Mouse (Mus musculus) heart, embryonic 12.5 days (tissue): ENCODE data around the gene Zfp382. TPM values are rescaled to one million over a fixed set of nuclear protein-coding genes. Genes with fewer than 3 reads are reported as not detected.

Experiments
- ATAC-seq: fragments of 200-750 bp; cut with Nextera tagmentation; 2 replicates; pipeline ENCODE4 v1.8.0; 2017; ENCODE audit warnings: moderate TSS enrichment, moderate library complexity; ENCODE audit not compliant: insufficient number of reproducible peaks, low FRiP score
- H3K27ac ChIP-seq: fragments of 300-500 bp; sonication (generic); 2 replicates; pipeline ENCODE4 v1.5.1; 2016; ENCODE audit warnings: mild to moderate bottlenecking, moderate library complexity; ENCODE audit not compliant: poor library complexity, severe bottlenecking
- H3K27me3 ChIP-seq: fragments of 300-500 bp; sonication (generic); replicated peaks from 2 replicates; pipeline ENCODE4 v1.6.1; 2016; ENCODE audit warnings: mild to moderate bottlenecking, moderate library complexity
- H3K36me3 ChIP-seq: fragments of 300-500 bp; sonication (generic); 2 replicates; pipeline ENCODE4 v1.6.1; 2016; ENCODE audit warnings: mild to moderate bottlenecking, moderate library complexity
- H3K4me1 ChIP-seq: fragments of 300-500 bp; sonication (generic); replicated peaks from 2 replicates; pipeline ENCODE4 v1.6.1; 2016; ENCODE audit warnings: mild to moderate bottlenecking
- H3K4me2 ChIP-seq: fragments of 300-500 bp; sonication (generic); 2 replicates; pipeline ENCODE4 v1.6.1; 2016; ENCODE audit warnings: mild to moderate bottlenecking, moderate library complexity
- H3K4me3 ChIP-seq: fragments of 300-500 bp; sonication (generic); 2 replicates; pipeline ENCODE4 v1.5.1; 2016; ENCODE audit warnings: mild to moderate bottlenecking
- H3K9ac ChIP-seq: fragments of 300-500 bp; sonication (generic); 2 replicates; pipeline ENCODE4 v1.6.1; 2016; ENCODE audit warnings: mild to moderate bottlenecking, moderate library complexity
- H3K9me3 ChIP-seq: fragments of 300-500 bp; sonication (generic); replicated peaks from 2 replicates; pipeline ENCODE4 v1.6.1; 2016; ENCODE audit warnings: mild to moderate bottlenecking, moderate library complexity
- WGBS: fragments of 180-500 bp; shearing (Covaris S2); methylation state at CpG from one replicate; pipeline ENCODE4 v1.1.7; 2016; 5-methylcytosine and 5-hydroxymethylcytosine counted together
- polyA plus RNA-seq: library from polyadenylated mRNA; unstranded; fragments of >200 nt; fragmentation: Nextera tagmentation; extraction: Ambion mirVana; gene quantifications from 2 replicates; pipeline ENCODE4 v1.2.1, GENCODE M21; 2016

The Zfp382 gene
- 11.6 TPM in 2 replicates for polyA plus RNA-seq

DNA sequence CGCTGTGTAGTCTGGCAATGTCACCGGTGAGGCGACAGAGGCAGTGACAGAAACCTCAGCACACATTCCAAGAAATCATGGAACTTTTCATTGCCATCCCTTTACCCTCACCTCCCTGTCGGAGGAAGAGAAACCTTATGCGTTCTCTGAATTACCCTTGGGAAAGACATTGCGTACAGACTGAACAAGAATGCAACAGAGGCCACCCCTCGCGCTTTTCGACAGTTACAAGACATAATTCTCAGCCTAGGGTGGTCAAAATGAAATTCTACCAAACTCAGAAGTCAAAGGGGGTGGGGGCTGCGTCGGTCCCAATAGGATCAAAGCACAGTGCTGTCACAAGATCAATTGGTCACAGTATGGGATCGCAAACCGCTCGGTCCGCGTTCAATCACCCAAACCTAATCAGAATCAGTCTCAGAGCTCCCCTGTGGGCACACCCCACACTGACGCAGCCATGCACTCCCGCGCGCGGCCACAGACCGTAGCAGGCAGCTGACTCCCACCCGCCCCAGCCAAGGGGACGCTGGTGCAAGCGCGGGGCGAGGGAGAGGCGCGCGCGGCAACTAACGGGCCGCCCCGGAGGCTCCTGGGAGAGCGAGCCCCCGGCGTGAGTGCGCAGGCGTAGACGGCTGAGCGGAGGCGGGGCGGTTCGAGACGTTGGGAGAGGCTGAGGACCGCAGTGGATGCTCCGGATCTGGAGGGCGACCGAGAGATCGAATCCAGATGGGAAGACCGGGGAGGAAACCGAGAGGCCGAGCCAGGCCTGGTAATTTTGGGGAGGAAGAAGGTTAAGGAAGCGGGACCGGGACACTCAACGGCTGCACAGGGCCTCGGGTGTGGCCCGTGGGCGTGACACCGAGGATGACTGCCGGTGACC lies at the start of gene Zfp382:
Gene Zfp382, plus strand, starts transcription at position 635 of the 880 bp plus-strand sequence.
- H3K9ac ChIP-seq, result peak within 1 kb of the TSS; percentile 73
- peaks cover 11% of the 10 kb centered on the region for H3K4me1 ChIP-seq
- H3K36me3 ChIP-seq, result peaks cover 12% of the 10 kb centered on the region
- no peaks in the 10 kb centered on the region for H3K27me3 ChIP-seq
- WGBS, result under 1% methylated on average over 61 of the region's 61 CpGs
- H3K4me2 ChIP-seq, result peak within 1 kb of the TSS; percentile 83
- H3K27ac ChIP-seq, result peak within 1 kb of the TSS; percentile 63
- peak; percentile 96 for ATAC-seq
- H3K4me3 ChIP-seq, result peak within 1 kb of the TSS; percentile 79
- peaks cover 4% of the 10 kb centered on the region; the same call in 1 of the 2 replicates for H3K9me3 ChIP-seq

DNA sequence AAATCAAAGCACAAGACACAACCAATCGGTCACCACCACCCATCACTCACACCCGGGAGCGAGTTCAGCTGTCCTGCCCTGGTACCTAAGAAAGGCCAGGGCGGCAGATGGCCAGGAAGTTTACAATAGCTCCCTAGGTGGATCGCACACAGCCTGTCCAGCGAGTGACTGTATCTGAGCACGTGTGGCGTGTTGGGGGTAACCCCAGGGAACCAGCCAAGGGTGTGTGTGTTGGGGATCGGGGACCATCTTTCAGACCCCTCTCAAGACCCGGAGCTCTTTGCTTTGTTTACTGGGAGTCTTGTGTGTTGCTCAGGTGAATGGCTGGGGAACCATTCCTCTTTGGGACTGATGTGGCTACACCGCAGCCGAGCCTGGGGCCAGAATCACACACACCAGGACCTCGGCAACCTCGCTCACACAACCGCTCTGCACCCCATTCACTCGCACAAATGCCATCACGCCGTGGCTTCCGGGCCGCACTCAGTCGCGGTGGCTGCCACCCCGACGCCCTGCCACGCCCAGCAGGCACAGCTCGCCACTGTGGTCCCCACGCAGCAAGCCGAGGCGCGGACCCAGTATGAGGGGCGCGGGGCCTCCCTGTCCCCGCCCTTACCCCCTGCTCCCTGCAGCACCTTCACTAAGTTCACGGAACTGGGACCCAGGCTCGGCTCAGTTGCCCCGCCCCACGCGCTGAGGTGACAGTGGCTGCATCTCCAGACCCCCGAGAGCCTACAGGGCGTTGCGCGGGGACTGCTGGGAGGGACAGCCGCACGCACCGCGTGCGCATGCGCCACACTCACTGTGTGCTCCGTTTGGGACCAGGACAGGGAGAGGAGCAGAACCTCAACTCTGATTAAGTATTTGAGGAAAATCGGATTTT lies 49.4 kb upstream of the Zfp382 start, which contains the start of gene Zfp82:
Gene Zfp82, minus strand, starts transcription at position 755 of the 883 bp plus-strand sequence.
- H3K27me3 ChIP-seq, result no peaks in the 10 kb centered on the region
- H3K4me2 ChIP-seq, result peak within 1 kb of the TSS; percentile 87
- H3K4me1 ChIP-seq, result no peaks in the 10 kb centered on the region
- peak within 1 kb of the TSS; percentile 67 for H3K4me3 ChIP-seq
- peaks cover 25% of the 10 kb centered on the region for H3K36me3 ChIP-seq
- no peaks in the 10 kb centered on the region for H3K9me3 ChIP-seq
- WGBS, result under 1% methylated on average over 50 of the region's 50 CpGs
- ATAC-seq, result peak; percentile 94
- H3K27ac ChIP-seq, result peak within 1 kb of the TSS; percentile 15; the same call in 1 of the 2 replicates
- H3K9ac ChIP-seq, result peak within 1 kb of the TSS; percentile 79

DNA sequence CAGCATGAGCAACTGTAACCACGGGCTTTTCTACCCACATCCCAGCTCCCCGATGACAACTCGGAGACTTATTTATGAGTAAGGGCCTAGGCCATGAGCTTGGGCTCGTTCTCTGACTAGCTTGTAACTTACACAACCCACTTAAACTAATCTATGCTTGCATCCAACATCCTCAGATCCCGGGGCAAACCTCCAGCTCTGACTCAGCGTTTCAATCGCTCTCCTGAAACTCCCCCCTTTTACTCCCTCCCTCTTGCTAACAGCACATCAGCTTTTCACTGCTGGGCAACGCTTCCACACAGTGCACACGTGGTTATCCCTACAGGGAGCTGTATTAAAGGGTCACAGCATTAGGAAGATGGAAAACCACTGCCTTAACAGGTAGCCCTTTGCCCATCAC lies 35.2 kb upstream of the Zfp382 start:
- no peak overlapping the region for H3K9ac ChIP-seq
- no peak overlapping the region for H3K27ac ChIP-seq
- H3K4me3 ChIP-seq, result no peak overlapping the region
- peaks cover 11% of the 10 kb centered on the region for H3K4me1 ChIP-seq
- WGBS, result 86% methylated on average over 9 of the region's 9 CpGs
- peaks cover 31% of the 10 kb centered on the region for H3K36me3 ChIP-seq
- H3K27me3 ChIP-seq, result no peaks in the 10 kb centered on the region
- H3K9me3 ChIP-seq, result peaks cover 3% of the 10 kb centered on the region
- H3K4me2 ChIP-seq, result no peak overlapping the region
- ATAC-seq, result no peak

DNA sequence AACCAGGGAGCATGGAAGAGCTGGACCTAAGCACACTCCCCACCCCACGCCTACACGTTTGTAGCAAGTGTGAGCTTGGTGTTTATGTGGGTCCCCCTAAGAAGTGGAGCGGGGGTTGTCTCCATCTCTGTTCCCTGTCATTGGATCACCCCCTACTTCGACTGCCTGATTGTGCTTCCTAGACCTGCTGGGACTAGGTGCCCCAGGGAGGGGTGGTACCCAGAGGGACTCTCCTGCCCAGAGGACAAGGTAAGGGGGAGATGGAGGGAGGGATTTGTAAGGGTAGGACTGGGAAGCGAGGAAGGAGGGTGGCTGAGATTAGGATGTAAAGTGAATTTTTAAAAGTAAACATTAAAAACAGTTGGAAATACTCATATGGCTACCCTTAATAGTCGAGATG lies 32.3 kb upstream of the Zfp382 start:
- peaks cover 26% of the 10 kb centered on the region for H3K36me3 ChIP-seq
- no peak overlapping the region for H3K27ac ChIP-seq
- peak overlapping the region; percentile 67 for H3K9ac ChIP-seq
- ATAC-seq, result no peak
- peak overlapping the region; percentile 71 for H3K4me3 ChIP-seq
- H3K4me1 ChIP-seq, result peaks cover 15% of the 10 kb centered on the region
- H3K9me3 ChIP-seq, result peaks cover 3% of the 10 kb centered on the region
- 26% methylated on average over 6 of the region's 6 CpGs for WGBS
- no peaks in the 10 kb centered on the region for H3K27me3 ChIP-seq
- H3K4me2 ChIP-seq, result peak overlapping the region; percentile 75

DNA sequence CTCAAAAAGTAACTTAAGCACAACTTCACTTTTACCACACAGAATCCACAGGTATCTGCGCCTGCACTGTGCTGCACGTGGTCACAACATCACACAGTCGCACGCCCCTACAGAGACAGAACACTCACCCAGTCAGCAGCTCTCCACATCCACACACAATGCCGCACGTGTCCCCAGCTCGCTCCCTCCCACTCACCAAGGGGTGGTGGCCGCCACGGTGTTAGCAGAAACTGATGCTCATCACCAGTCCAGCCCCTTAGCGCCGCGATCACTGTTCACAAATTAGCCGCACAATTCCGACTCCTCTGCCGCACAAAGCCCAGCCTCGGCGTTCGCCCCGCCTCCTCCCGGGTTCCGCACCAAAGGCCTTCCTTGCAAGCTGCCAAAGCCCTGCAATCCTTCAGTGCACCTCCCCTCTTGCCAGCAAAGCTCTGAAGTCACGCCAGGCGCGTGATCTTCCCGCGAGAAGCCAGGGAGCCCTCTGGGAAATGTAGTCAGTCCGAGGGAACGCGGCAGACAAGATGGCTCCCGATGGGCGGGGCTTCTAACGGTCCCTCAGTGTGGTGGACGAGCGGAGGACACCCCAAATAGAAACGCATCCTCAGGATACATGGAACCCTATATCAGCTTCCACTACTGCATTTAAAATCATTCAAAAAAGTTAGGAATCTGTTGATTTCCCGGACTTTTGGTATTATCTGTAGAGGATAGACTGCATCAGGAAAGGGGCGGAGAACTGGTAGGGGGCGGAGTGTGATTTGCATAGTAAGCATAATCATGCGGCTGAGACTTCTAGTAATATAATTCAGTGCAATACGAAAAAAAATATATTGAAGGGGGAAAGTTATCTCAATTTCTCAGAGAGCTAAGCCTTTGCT lies 31.4 kb upstream of the Zfp382 start, which contains the start of the genes Gm26920 and Zfp566:
Gene Gm26920, minus strand, starts transcription at position 319 of the 878 bp plus-strand sequence.
Gene Zfp566, minus strand, starts transcription at position 436 of the 878 bp plus-strand sequence.
- Histone ChIP-seq H3K9me3 (peaks cover under 1% of the 10 kb centered on the region), H3K4me3 (peak within 1 kb of the TSS; percentile 71), H3K4me1 (peaks cover 15% of the 10 kb centered on the region), H3K9ac (peak within 1 kb of the TSS; percentile 67), H3K27ac (peak within 1 kb of the TSS; percentile 73), H3K27me3 (no peaks in the 10 kb centered on the region), H3K36me3 (peaks cover 17% of the 10 kb centered on the region), H3K4me2 (peak within 1 kb of the TSS; percentile 75)
- WGBS, result under 1% methylated on average over 40 of the region's 40 CpGs
- peak; percentile 94 for ATAC-seq

DNA sequence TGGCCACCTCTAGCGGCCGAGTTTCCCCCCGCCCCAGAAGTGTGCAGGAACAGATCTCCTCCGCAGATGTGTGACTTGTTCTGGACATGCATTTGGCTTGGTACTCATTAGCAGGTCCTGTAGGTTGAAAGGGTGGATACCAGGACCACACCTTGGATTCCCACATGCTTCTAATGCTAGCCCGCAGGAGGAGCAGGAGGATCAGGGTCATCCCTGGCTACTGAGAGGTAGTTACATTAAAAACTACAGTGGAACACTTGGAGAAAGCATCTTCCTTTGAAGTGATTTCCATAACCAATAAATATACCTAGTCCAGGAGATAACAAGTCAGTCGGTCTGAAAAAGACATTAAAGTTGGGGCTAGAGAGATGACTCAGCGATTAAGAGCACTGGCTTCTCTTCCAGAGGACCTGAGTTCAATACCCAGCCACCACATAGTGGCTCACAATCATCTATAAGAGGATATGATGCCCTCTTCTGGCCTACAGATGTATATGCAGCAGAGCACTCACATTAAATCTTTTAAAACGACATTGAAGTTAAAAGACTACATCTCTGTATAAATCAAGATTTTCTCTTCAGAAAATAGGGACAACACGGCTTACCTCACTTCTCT lies 30.7 kb upstream of the Zfp382 start:
- Histone ChIP-seq H3K36me3 (peaks cover 10% of the 10 kb centered on the region), H3K9me3 (no peaks in the 10 kb centered on the region), H3K9ac (peak overlapping the region; percentile 43; the same call in 1 of the 2 replicates), H3K27ac (peak overlapping the region; percentile 61), H3K4me1 (peaks cover 18% of the 10 kb centered on the region), H3K4me2 (peak overlapping the region; percentile 75), H3K27me3 (no peaks in the 10 kb centered on the region), H3K4me3 (peak overlapping the region; percentile 71)
- peak; percentile 0; the same call in 1 of the 2 replicates for ATAC-seq
- WGBS, result 6% methylated on average over 9 of the region's 9 CpGs

DNA sequence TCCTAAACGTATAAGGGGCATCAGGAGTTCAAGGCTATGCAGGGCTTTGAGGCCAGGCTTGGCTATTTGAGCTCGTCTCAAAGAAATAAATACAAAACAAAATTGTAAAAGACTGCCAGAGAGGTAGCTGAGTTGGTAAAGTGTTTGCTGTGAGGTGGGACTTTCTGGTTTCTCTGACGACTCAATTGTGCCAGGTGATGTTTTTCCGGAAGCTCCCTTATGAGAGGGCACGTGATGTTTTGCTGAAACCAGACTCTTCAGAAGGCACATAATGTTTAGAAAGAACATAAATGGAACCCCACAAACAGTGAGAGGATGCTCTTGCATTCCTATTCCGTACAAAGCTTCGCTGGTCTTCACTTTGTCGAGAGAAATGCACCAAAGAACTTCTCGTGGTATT lies 29.1 kb upstream of the Zfp382 start:
- Histone ChIP-seq H3K4me2 (no peak overlapping the region), H3K4me3 (no peak overlapping the region), H3K36me3 (peaks cover 9% of the 10 kb centered on the region), H3K27ac (no peak overlapping the region), H3K9me3 (no peaks in the 10 kb centered on the region), H3K9ac (no peak overlapping the region), H3K4me1 (peaks cover 29% of the 10 kb centered on the region), H3K27me3 (no peaks in the 10 kb centered on the region)
- no peak for ATAC-seq
- WGBS, result 75% methylated on average over 9 of the region's 9 CpGs

DNA sequence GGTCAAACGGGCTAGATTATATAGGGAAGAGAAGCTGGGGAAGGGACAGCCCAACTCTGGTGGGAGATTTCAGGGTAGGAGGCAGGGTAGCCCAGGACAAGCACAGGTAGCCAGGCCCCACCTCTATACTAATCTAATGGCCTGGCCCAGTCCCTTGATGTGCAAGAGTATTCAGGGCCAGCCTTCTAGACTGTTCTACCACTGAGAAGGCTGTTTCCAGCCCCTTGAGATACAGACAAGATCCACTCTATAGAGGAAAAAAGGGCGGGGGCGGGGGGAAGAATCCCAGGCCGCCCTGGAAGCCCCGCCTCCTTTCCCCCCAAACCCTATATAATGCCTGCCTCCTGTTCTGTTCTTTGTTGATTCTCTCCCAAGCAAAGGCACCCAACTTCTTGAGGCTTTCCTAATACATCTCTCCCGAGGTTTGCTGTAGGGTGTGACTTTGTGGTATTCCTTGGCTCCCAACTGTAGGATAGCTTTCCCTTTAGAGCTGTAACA lies 27.8 kb upstream of the Zfp382 start:
- Histone ChIP-seq H3K4me3 (peak overlapping the region; percentile 58), H3K36me3 (peaks cover 19% of the 10 kb centered on the region), H3K4me2 (peak overlapping the region; percentile 60), H3K27me3 (no peaks in the 10 kb centered on the region), H3K9ac (peak overlapping the region; percentile 82; the same call in 1 of the 2 replicates), H3K9me3 (no peaks in the 10 kb centered on the region), H3K4me1 (peaks cover 33% of the 10 kb centered on the region), H3K27ac (peak overlapping the region; percentile 90)
- no peak for ATAC-seq
- WGBS, result 67% methylated on average over 6 of the region's 6 CpGs

DNA sequence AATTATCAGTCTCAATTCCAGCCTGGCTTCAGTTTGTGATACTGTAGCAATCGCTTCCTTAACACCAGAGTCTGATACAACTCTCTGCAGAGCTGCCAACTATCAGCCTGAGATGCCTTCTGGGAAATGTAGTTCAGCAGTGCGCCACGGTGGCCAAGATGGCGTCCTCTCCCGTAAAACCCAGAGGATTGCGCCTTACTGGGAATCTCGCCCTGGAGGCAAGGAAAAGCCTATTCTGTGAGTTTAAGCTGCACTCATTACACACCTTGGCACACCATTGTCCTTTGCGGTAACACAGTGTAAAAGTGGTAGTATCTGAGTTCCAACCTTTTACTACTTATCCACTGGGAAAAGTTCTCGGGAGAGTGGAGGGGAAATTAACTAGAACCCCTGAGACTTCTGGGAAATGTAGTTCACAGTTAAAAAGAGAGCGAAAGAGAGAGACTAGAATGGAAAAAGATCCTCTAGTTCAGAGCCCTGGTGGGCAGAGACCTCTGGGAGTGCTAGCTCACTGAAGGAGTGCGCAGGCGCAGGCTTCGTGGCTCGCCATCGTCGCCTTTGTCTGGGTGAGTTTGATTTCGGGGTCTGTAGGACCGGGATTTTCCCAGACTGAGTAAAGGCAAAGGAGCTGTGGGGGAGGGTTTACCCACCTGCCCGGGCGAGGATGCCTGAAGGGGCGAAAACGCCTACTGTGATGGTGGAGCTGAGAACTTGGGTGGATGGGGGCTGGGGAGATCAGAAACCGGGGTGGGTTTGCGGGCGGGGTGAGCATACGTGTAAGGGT lies 26.9 kb upstream of the Zfp382 start, which contains the start of gene Zfp260:
Gene Zfp260, plus strand, starts transcription at position 132 of the 784 bp plus-strand sequence.
- H3K4me3 ChIP-seq, result peak within 1 kb of the TSS; percentile 58
- H3K27me3 ChIP-seq, result no peaks in the 10 kb centered on the region
- under 1% methylated on average over 26 of the region's 26 CpGs for WGBS
- H3K36me3 ChIP-seq, result peaks cover 28% of the 10 kb centered on the region
- ATAC-seq, result peak; percentile 82
- peak within 1 kb of the TSS; percentile 89 for H3K4me2 ChIP-seq
- peaks cover 33% of the 10 kb centered on the region for H3K4me1 ChIP-seq
- H3K9me3 ChIP-seq, result no peaks in the 10 kb centered on the region
- peak within 1 kb of the TSS; percentile 90 for H3K27ac ChIP-seq
- peak within 1 kb of the TSS; percentile 82 for H3K9ac ChIP-seq
